Mouse (Mus musculus) liver, adult 2 months (tissue): ENCODE measurements at regions not wholly inside any gene's neighbourhood (a gene's known extent, or its start where the extent isn't known, plus 50 kb on each side); places are given as distances from the start of the nearest gene placed in this dataset.

Experiments
- DNase-seq: peaks from one replicate; pipeline ENCODE4 v3.0.0-alpha.2; 2011; ENCODE audit warnings: low read depth, low spot score; ENCODE audit errors: extremely low read depth
- H3K27ac ChIP-seq: fragments of 200-500 bp; replicated peaks from 2 replicates; pipeline ENCODE4 v1.5.1; 2012; ENCODE audit warnings: low read depth, mild to moderate bottlenecking, control low read depth, inconsistent platforms, low read length; ENCODE audit not compliant: insufficient read depth
- H3K27me3 ChIP-seq: fragments of 200-500 bp; 2 replicates; pipeline ENCODE4 v1.6.1; 2012; ENCODE audit warnings: mild to moderate bottlenecking, moderate library complexity, low read length, inconsistent platforms; ENCODE audit not compliant: control insufficient read depth, insufficient read depth
- H3K36me3 ChIP-seq: fragments of 200-500 bp; 2 replicates; pipeline ENCODE4 v1.6.1; 2012; ENCODE audit warnings: low read length, inconsistent platforms; ENCODE audit not compliant: control insufficient read depth, insufficient read depth
- H3K4me1 ChIP-seq: fragments of 200-500 bp; 2 replicates; pipeline ENCODE4 v1.6.1; 2011; ENCODE audit warnings: low read length; ENCODE audit not compliant: control insufficient read depth, insufficient read depth
- H3K4me3 ChIP-seq: fragments of 200-500 bp; 2 replicates; pipeline ENCODE4 v1.5.1; 2011; ENCODE audit warnings: low read depth, mild to moderate bottlenecking, control low read depth, low read length, moderate library complexity; ENCODE audit not compliant: insufficient read depth
- H3K79me2 ChIP-seq: fragments of 200-500 bp; 2 replicates; pipeline ENCODE4 v1.6.1; 2012; ENCODE audit warnings: inconsistent platforms, mild to moderate bottlenecking, low read length, moderate library complexity; ENCODE audit not compliant: control insufficient read depth, insufficient read depth
- H3K9ac ChIP-seq: fragments of 200-500 bp; 2 replicates; pipeline ENCODE4 v1.6.1; 2012; ENCODE audit warnings: low read depth, mild to moderate bottlenecking, control low read depth, inconsistent platforms, low read length
- CTCF ChIP-seq: fragments of 200-500 bp; IDR thresholded peaks from 2 replicates; pipeline ENCODE4 v1.5.1; 2011; ENCODE audit warnings: low read depth, low read length, control low read depth
- POLR2A ChIP-seq: fragments of 200-500 bp; IDR thresholded peaks from 2 replicates; pipeline ENCODE4 v1.6.1; 2011; ENCODE audit warnings: low read length, control low read depth; ENCODE audit not compliant: insufficient read depth; ENCODE audit errors: extremely low read depth
- WGBS: fragments of 180-500 bp; shearing (Covaris S2); methylation state at CpG from one replicate; pipeline ENCODE4 v1.1.7; 2018; 5-methylcytosine and 5-hydroxymethylcytosine counted together

GRCm38 (mm10) chr13:112027736-112028135 is 218.9 kb upstream of the Map3k1 start:
- no peak for DNase-seq
- no peaks in the 10 kb centered on the region for H3K27me3 ChIP-seq
- TF ChIP-seq CTCF (no peak), POLR2A (no peak)
- H3K36me3 ChIP-seq: no peaks in the 10 kb centered on the region
- H3K9ac ChIP-seq: no peak overlapping the region
- 91% methylated on average over 5 of the region's 5 CpGs for WGBS
- H3K79me2 ChIP-seq: no peaks in the 10 kb centered on the region
- H3K4me3 ChIP-seq: no peak overlapping the region
- no peak overlapping the region for H3K27ac ChIP-seq
- H3K4me1 ChIP-seq: no peaks in the 10 kb centered on the region

- TF ChIP-seq CTCF (no peak), POLR2A (no peak)
- H3K79me2 ChIP-seq: no peaks in the 10 kb centered on the region
Observed at GRCm38 (mm10) chr13:112031061-112031460, 222.3 kb upstream of the Map3k1 start.

GRCm38 (mm10) chr13:112031631-112032320 is 223.0 kb upstream of the Map3k1 start:
- Histone ChIP-seq H3K79me2 (no peaks in the 10 kb centered on the region), H3K27ac (no peak overlapping the region), H3K36me3 (no peaks in the 10 kb centered on the region), H3K4me1 (no peaks in the 10 kb centered on the region), H3K4me3 (no peak overlapping the region), H3K27me3 (no peaks in the 10 kb centered on the region), H3K9ac (no peak overlapping the region)
- WGBS: 86% methylated on average over 24 of the region's 24 CpGs
- no peak for TF ChIP-seq CTCF
- DNase-seq: no peak

More at GRCm38 (mm10) chr13:112031061-112031460, 222.3 kb upstream of the Map3k1 start:
- 88% methylated on average over 11 of the region's 11 CpGs for WGBS
- no peaks in the 10 kb centered on the region for H3K36me3 ChIP-seq
- DNase-seq: no peak
- H3K27me3 ChIP-seq: no peaks in the 10 kb centered on the region
- H3K4me1 ChIP-seq: no peaks in the 10 kb centered on the region
- no peak overlapping the region for H3K4me3 ChIP-seq
- no peak overlapping the region for H3K9ac ChIP-seq
- no peak overlapping the region for H3K27ac ChIP-seq

GRCm38 (mm10) chr13:112037731-112038380 is 229.1 kb upstream of the Map3k1 start:
- Histone ChIP-seq H3K4me1 (no peaks in the 10 kb centered on the region), H3K4me3 (no peak overlapping the region), H3K27ac (no peak overlapping the region), H3K36me3 (no peaks in the 10 kb centered on the region), H3K9ac (no peak overlapping the region), H3K27me3 (no peaks in the 10 kb centered on the region), H3K79me2 (no peaks in the 10 kb centered on the region)
- no peak for DNase-seq
- whole genome bisulfite sequencing: 67% methylated on average over 8 of the region's 8 CpGs
- TF ChIP-seq POLR2A: no peak
- TF ChIP-seq CTCF: no peak

GRCm38 (mm10) chr13:112038556-112039304 is 229.9 kb upstream of the Map3k1 start:
- WGBS: 95% methylated on average over 9 of the region's 9 CpGs
- Histone ChIP-seq H3K4me1 (no peaks in the 10 kb centered on the region), H3K27me3 (no peaks in the 10 kb centered on the region), H3K36me3 (no peaks in the 10 kb centered on the region), H3K9ac (no peak overlapping the region), H3K79me2 (no peaks in the 10 kb centered on the region), H3K4me3 (no peak overlapping the region), H3K27ac (no peak overlapping the region)
- DNase-seq: no peak
- TF ChIP-seq CTCF (no peak), POLR2A (no peak)
